Mouse (Mus musculus) hindbrain, embryonic 11.5 days (tissue): Measurements from ENCODE around the gene Grip2. TPM values are rescaled to one million over a fixed set of nuclear protein-coding genes. Genes with fewer than 3 reads are reported as not detected.

Experiments used
- ATAC-seq: fragments of 200-750 bp; cut with Nextera tagmentation; 2 replicates; pipeline ENCODE4 v1.8.0; 2017; ENCODE audit warnings: mild to moderate bottlenecking, moderate TSS enrichment, moderate library complexity; ENCODE audit not compliant: low FRiP score
- DNase-seq: peaks from one replicate; pipeline ENCODE4 v3.0.0-alpha.2; 2015; ENCODE audit warnings: low spot score
- H3K27ac ChIP-seq: fragments of 300-500 bp; sonication (generic); 2 replicates; pipeline ENCODE4 v1.5.1; 2014; ENCODE audit warnings: mild to moderate bottlenecking, low read depth, low read length
- H3K27me3 ChIP-seq: fragments of 300-500 bp; sonication (generic); 2 replicates; pipeline ENCODE4 v1.6.1; 2014; ENCODE audit warnings: mild to moderate bottlenecking, low read length, moderate library complexity, mixed read lengths; ENCODE audit not compliant: control insufficient read depth, insufficient read depth
- H3K36me3 ChIP-seq: fragments of 300-500 bp; sonication (generic); 2 replicates; pipeline ENCODE4 v1.6.1; 2014; ENCODE audit warnings: mild to moderate bottlenecking, low read length, moderate library complexity, mixed read lengths; ENCODE audit not compliant: control insufficient read depth, insufficient read depth
- H3K4me1 ChIP-seq: fragments of 300-500 bp; sonication (generic); replicated peaks from 2 replicates; pipeline ENCODE4 v1.6.1; 2014; ENCODE audit warnings: low read length, mixed read lengths; ENCODE audit not compliant: control insufficient read depth, insufficient read depth
- H3K4me2 ChIP-seq: fragments of 300-500 bp; sonication (generic); replicated peaks from 2 replicates; pipeline ENCODE4 v1.6.1; 2014; ENCODE audit warnings: mild to moderate bottlenecking, low read depth, low read length
- H3K4me3 ChIP-seq: fragments of 300-500 bp; sonication (generic); 2 replicates; pipeline ENCODE4 v1.5.1; 2014; ENCODE audit warnings: low read depth, low read length
- H3K9ac ChIP-seq: fragments of 300-500 bp; sonication (generic); 2 replicates; pipeline ENCODE4 v1.6.1; 2014; ENCODE audit warnings: low read depth, low read length
- H3K9me3 ChIP-seq: fragments of 300-500 bp; sonication (generic); 2 replicates; pipeline ENCODE4 v1.6.1; 2016; ENCODE audit warnings: low read length; ENCODE audit not compliant: control insufficient read depth
- WGBS: fragments of 180-500 bp; shearing (Covaris S2); extraction: QIAGEN DNeasy Blood & Tissue Kit; methylation state at CpG from one replicate; pipeline ENCODE4 v1.1.7; 2014; 5-methylcytosine and 5-hydroxymethylcytosine counted together
- polyA plus RNA-seq: library from polyadenylated mRNA; unstranded; fragments of >200 nt; fragmentation: Nextera tagmentation; extraction: Ambion mirVana; gene quantifications from 2 replicates; pipeline ENCODE4 v1.2.1, GENCODE M21; 2014

Grip2 gene
- polyA plus RNA-seq, 1 experiment from 2014 or later = 0.63 TPM

DNA sequence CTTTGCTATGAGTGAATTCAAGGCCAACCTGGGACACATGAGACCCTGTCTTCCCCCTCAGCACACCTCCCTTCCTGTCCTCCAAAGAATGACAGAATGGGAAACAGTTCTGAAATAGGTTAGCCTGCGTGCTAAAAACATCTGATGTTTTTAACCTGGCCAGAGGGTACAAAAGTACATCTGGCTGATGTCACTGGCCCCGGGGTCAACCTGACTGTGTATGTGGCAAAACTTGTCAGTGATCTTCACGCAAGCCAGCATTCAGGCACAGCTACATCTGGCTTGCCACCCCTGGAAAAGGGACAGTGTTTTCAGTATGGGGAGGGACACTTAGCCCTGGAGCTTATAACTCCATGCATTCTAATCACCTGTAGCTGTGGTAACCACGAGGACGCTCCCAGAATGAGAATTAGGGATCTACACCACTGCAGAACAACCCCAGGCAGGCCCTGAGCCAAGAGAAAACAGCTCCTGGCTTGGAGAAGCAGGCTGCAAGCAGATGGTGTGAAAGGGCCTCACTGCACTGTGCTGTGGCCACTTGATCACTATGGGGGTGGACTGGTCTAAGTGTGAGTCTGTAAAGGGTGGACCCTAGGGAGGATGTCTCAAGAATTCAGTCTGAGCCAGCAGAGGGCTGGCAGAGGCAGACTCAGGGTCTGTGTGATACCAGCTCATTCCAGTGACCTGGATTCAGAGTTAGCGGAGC, 107.9 kb downstream of the Grip2 start:
- ATAC-seq = peak; percentile 32
- Histone ChIP-seq H3K36me3 (peaks cover 2% of the 10 kb centered on the region; the same call in 1 of the 2 replicates), H3K4me2 (no peak overlapping the region), H3K4me3 (no peak overlapping the region), H3K4me1 (peaks cover 29% of the 10 kb centered on the region), H3K27me3 (no peaks in the 10 kb centered on the region), H3K9ac (no peak overlapping the region), H3K9me3 (no peaks in the 10 kb centered on the region), H3K27ac (peak overlapping the region; percentile 76)
- DNase-seq = no peak
- 61% methylated on average over 6 of the region's 6 CpGs for WGBS

DNA sequence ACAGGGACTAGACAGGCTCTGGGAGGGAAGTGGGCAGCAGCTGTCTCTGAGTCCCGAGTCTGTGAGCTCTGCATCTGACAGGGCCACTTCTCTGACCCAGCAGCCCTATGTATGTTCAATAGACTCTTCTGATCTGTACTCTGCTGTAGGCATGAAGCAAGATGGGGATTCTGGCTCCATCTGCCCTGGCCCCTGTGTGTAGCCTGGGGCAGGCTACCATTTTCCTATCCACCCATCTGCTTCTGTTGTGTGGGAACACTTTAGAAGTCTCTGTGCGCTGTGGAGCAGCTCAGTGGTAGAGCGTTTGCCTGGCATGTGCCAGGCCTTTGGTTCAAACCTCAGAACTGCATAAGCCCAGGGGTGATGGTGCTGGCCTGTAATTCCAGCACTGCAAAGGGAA, 108.4 kb downstream of the Grip2 start:
- H3K9me3 ChIP-seq = no peaks in the 10 kb centered on the region
- H3K4me3 ChIP-seq = no peak overlapping the region
- 65% methylated on average over 3 of the region's 3 CpGs for WGBS
- H3K36me3 ChIP-seq = no peaks in the 10 kb centered on the region
- peaks cover 29% of the 10 kb centered on the region for H3K4me1 ChIP-seq
- no peak overlapping the region for H3K4me2 ChIP-seq
- ATAC-seq = no peak
- DNase-seq = no peak
- peak overlapping the region; percentile 76 for H3K27ac ChIP-seq
- H3K9ac ChIP-seq = no peak overlapping the region
- no peaks in the 10 kb centered on the region for H3K27me3 ChIP-seq

DNA sequence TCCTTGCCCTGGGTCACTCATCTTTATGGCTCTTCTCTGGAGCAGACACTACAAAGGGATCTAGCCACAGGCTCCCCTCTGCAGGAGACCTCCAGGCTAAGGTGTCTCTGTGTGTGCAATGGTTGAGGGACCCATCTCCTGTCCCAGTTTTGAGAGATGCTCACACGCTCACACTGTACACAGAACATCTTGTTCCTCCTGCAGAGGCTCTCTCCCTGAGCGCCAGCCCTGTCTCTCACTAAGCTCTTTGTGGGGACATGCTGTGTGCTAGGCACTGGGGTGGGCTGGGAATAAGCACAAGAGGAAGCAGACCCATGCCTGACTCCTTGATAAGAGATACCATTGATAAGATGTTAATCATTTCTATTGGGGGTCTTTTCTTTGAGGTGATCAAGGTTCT, 109.0 kb downstream of the Grip2 start:
- ATAC-seq (no peak), DNase-seq (no peak)
- Histone ChIP-seq H3K36me3 (no peaks in the 10 kb centered on the region), H3K4me1 (peaks cover 32% of the 10 kb centered on the region), H3K27me3 (no peaks in the 10 kb centered on the region), H3K4me3 (no peak overlapping the region), H3K9me3 (no peaks in the 10 kb centered on the region), H3K4me2 (no peak overlapping the region), H3K9ac (no peak overlapping the region), H3K27ac (peak overlapping the region; percentile 76)
- 69% methylated on average over 2 of the region's 2 CpGs for WGBS

DNA sequence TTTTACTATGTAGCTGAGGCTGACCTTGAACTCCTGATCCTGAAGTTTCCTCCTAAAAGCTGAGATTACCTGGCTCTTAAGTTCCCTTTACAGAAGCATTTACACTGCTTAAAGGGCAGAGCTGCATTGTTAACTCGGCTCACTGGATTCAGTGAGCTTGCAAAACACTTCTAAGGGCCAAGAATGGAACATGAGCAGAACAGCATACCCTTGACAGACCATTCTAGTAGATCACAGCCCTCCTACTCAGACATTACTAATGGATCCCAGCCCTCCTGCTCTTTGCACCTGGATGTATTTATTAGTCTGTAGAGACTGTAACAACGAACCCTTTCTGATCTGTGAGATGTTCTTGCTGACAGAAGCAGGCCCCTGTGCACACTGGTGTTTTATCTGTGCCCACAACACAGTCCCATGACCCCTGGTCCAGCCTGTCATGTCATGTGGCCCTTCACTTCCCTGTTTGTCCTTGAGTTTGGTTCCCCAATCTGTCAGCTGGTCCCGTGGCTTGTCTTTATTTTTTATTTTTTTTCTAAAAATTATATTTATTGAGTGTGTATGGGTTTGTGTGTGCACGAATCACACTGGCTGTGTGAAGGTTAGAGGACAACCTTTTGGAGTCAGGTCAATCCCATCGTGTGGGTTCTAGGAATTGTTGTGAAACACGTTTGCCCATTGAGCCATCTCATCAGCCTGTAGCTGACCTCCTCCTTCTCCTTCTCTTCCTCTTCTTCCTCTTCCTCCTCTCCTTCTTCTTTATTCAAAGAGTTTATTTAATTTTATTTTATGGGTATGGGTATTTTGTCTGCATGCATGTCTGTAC, 110.9 kb downstream of the Grip2 start:
- Histone ChIP-seq H3K27me3 (no peaks in the 10 kb centered on the region), H3K4me1 (peaks cover 39% of the 10 kb centered on the region), H3K4me2 (no peak overlapping the region), H3K4me3 (no peak overlapping the region), H3K36me3 (no peaks in the 10 kb centered on the region), H3K9ac (no peak overlapping the region), H3K9me3 (no peaks in the 10 kb centered on the region), H3K27ac (no peak overlapping the region)
- DNase-seq (no peak), ATAC-seq (no peak)
- 75% methylated on average over 6 of the region's 6 CpGs for WGBS

DNA sequence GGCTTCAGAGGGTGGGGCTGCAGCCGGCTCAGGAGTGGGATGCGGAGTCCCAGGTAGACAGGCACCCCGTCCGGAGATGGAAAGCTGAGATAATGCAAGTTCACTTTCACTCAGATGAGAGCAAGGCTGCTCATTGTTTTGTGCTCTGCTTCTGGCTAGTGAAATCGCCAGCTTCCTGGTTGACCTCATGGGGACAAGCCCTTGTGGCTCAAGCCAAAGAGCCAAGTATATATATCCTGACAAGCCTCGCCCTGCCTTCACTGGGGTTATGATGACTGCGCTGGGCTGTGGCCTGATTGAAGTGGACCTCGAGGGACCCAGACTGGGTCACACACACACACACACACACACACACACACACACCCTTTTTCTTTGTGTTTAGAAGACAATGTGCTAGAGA, 112.0 kb downstream of the Grip2 start:
- WGBS = 87% methylated on average over 8 of the region's 8 CpGs
- H3K4me3 ChIP-seq = no peak overlapping the region
- no peak overlapping the region for H3K9ac ChIP-seq
- H3K4me2 ChIP-seq = no peak overlapping the region
- no peak for DNase-seq
- no peak overlapping the region for H3K27ac ChIP-seq
- no peak for ATAC-seq
- H3K27me3 ChIP-seq = no peaks in the 10 kb centered on the region
- H3K9me3 ChIP-seq = no peaks in the 10 kb centered on the region
- peaks cover 30% of the 10 kb centered on the region for H3K4me1 ChIP-seq
- no peaks in the 10 kb centered on the region for H3K36me3 ChIP-seq

DNA sequence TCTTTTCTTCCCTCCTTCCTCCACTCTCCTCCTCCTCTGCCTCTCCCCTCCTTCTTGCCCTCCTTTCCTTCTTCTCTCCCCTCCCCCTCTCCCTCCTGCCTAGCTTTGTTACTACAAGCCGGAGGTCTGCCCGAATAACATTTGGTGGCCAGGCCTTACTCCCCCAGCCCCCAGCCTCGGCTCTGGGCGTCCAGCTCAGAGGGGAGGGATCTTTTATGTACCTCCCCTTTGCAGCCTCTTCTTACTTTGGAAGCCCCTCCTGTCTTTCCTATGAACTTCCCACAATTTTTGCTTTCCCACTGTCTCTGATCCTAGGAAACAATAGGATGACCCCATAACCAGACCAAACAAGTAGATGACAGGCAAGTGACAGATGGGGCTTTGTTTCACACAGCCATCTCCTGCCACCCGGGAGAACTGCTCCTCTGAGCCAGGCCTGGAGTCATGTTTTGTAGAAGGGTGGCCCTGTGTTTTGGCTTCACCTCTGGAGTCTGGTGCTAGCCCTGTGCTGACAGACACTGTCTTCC, 113.6 kb downstream of the Grip2 start:
- peaks cover 15% of the 10 kb centered on the region for H3K4me1 ChIP-seq
- H3K27ac ChIP-seq = peak overlapping the region; percentile 87
- no peak overlapping the region for H3K9ac ChIP-seq
- ATAC-seq (peak; percentile 62), DNase-seq (peak; percentile 68)
- H3K36me3 ChIP-seq = no peaks in the 10 kb centered on the region
- no peak overlapping the region for H3K4me2 ChIP-seq
- no peak overlapping the region for H3K4me3 ChIP-seq
- WGBS = 2% methylated on average over 5 of the region's 5 CpGs
- H3K9me3 ChIP-seq = no peaks in the 10 kb centered on the region
- no peaks in the 10 kb centered on the region for H3K27me3 ChIP-seq

DNA sequence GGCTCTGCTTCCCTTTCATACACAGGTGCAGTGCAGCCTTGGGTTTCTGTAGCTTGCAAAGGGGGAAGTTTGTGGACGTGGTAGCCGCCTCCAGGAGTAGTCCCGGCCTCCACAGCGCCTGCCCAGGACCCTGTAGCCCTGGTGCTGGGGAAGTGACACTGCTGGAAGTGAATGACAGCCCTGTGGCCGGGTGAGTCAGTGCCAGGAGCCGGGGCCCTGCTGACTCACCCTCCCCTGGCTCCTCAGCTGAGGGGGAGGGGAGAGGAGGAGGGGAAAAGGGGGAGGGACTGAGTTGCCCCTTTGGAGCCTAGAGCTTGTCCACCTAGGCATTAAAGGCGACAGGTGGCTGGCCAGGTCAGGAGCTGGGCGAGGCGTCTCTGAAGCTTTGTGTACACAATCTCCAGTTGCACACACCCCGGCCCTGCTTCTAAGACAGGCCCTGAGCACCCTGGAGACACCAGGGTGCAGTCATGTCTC, 114.2 kb downstream of the Grip2 start:
- Histone ChIP-seq H3K9me3 (no peaks in the 10 kb centered on the region), H3K4me2 (no peak overlapping the region), H3K4me3 (no peak overlapping the region), H3K27ac (peak overlapping the region; percentile 87), H3K36me3 (no peaks in the 10 kb centered on the region), H3K27me3 (no peaks in the 10 kb centered on the region), H3K9ac (peak overlapping the region; percentile 7; the same call in 1 of the 2 replicates), H3K4me1 (peaks cover 15% of the 10 kb centered on the region)
- WGBS = 5% methylated on average over 10 of the region's 10 CpGs
- ATAC-seq (peak; percentile 71), DNase-seq (peak; percentile 64)

DNA sequence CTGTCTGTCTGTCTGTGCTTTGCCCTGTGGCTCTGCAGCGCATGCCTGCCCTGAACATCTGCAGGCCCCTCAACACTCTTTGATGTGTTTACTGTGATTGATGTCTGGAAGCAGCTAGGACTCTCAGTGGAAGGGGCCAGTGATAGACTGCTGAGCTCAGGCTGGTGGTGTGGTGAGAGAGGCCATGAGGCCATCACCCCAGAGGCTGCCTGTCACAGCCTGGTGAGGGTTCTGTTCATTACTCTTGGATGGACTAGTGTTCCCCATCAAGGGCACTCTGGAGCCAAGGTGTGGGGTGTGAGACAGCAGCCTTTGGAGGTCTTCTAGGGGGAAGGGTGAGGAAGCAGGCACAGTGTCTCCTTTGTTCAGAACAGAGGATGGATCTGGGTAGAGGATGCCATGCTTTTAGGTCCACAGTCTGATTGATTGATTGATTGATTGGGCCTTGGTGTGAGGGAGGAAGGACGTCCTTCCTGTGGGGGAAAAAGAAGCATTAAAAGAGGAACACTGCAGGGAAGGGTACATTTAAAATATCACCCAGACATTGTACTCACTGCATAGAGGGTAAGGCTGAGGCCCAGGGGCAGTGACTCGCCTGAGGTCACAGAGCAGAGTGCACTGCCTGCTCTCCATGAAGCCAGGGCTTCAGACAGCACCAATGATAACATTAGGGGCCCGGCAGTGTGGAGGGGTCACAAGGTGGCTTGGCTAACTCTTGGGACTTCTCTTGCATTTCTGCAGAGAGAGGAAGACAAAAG, 114.8 kb downstream of the Grip2 start:
- Histone ChIP-seq H3K36me3 (no peaks in the 10 kb centered on the region), H3K4me2 (no peak overlapping the region), H3K4me1 (peaks cover 15% of the 10 kb centered on the region), H3K27me3 (no peaks in the 10 kb centered on the region), H3K9ac (peak overlapping the region; percentile 28; the same call in 1 of the 2 replicates), H3K9me3 (no peaks in the 10 kb centered on the region), H3K4me3 (no peak overlapping the region), H3K27ac (peak overlapping the region; percentile 87)
- 10% methylated on average over 4 of the region's 4 CpGs for WGBS
- DNase-seq = no peak
- peak; percentile 33; the same call in 1 of the 2 replicates for ATAC-seq
